Mouse (Mus musculus): ENCODE measurements around the gene St3gal4. TPM values are rescaled to one million over a fixed set of nuclear protein-coding genes. Genes with fewer than 3 reads are reported as not detected.

The St3gal4 gene
- polyA plus RNA-seq, 1 experiment from 2014 or later: 13.5 TPM

- no peaks in the 10 kb centered on the region; the same call in 1 of the 2 replicates for H3K4me1 ChIP-seq (replicated peaks; ENCODE audit: control insufficient read depth, insufficient read depth, low read length)
- 57% methylated on average over 6 of the region's 6 CpGs for WGBS
- H3K27me3 ChIP-seq (ENCODE audit: control insufficient read depth, insufficient read depth, low read length): no peaks in the 10 kb centered on the region
- no peak overlapping the region for H3K4me3 ChIP-seq (replicated peaks; ENCODE audit: low read length)
- no peaks in the 10 kb centered on the region for H3K36me3 ChIP-seq (replicated peaks; ENCODE audit: control insufficient read depth, insufficient read depth)
- no peak overlapping the region for H3K27ac ChIP-seq
- no peak overlapping the region for H3K9ac ChIP-seq
- no peak overlapping the region for H3K4me2 ChIP-seq (replicated peaks)
- ATAC-seq (ENCODE audit: low FRiP score) (no peak), DNase-seq (ENCODE audit: low spot score) (no peak)
- H3K9me3 ChIP-seq (ENCODE audit: control insufficient read depth, low read length): no peaks in the 10 kb centered on the region
Observed at GRCm38 (mm10) chr9:35135575-35135974, 16.5 kb upstream of the St3gal4 start.

GRCm38 (mm10) chr9:35131637-35132397 is 12.7 kb upstream of the St3gal4 start:
- no peaks in the 10 kb centered on the region; the same call in 1 of the 2 replicates for H3K4me1 ChIP-seq (replicated peaks; ENCODE audit: control insufficient read depth, insufficient read depth, low read length)
- H3K9ac ChIP-seq: no peak overlapping the region
- 90% methylated on average over 16 of the region's 16 CpGs for WGBS
- no peak overlapping the region for H3K27ac ChIP-seq
- H3K4me3 ChIP-seq (replicated peaks; ENCODE audit: low read length): no peak overlapping the region
- no peak for DNase-seq (ENCODE audit: low spot score)
- no peak for ATAC-seq (ENCODE audit: low FRiP score)
- H3K9me3 ChIP-seq (ENCODE audit: control insufficient read depth, low read length): no peaks in the 10 kb centered on the region
- H3K36me3 ChIP-seq (replicated peaks; ENCODE audit: control insufficient read depth, insufficient read depth): peaks cover 11% of the 10 kb centered on the region; the same call in 1 of the 2 replicates
- H3K27me3 ChIP-seq (ENCODE audit: control insufficient read depth, insufficient read depth, low read length): no peaks in the 10 kb centered on the region
- no peak overlapping the region for H3K4me2 ChIP-seq (replicated peaks)

- ATAC-seq (ENCODE audit: low FRiP score): no peak
- H3K4me2 ChIP-seq (replicated peaks): no peak overlapping the region
- H3K4me3 ChIP-seq (replicated peaks; ENCODE audit: low read length): no peak overlapping the region
- peaks cover 34% of the 10 kb centered on the region for H3K36me3 ChIP-seq (replicated peaks; ENCODE audit: control insufficient read depth, insufficient read depth)
- H3K27ac ChIP-seq: no peak overlapping the region
- H3K9me3 ChIP-seq (ENCODE audit: control insufficient read depth, low read length): no peaks in the 10 kb centered on the region
- H3K27me3 ChIP-seq (ENCODE audit: control insufficient read depth, insufficient read depth, low read length): no peaks in the 10 kb centered on the region
- no peak for DNase-seq (ENCODE audit: low spot score)
- H3K9ac ChIP-seq: no peak overlapping the region
- WGBS: 90% methylated on average over 9 of the region's 9 CpGs
- H3K4me1 ChIP-seq (replicated peaks; ENCODE audit: control insufficient read depth, insufficient read depth, low read length): no peaks in the 10 kb centered on the region
Observed at GRCm38 (mm10) chr9:35128995-35129418, 9.9 kb upstream of the St3gal4 start.

- no peaks in the 10 kb centered on the region for H3K9me3 ChIP-seq (ENCODE audit: control insufficient read depth, low read length)
- no peak overlapping the region for H3K4me2 ChIP-seq (replicated peaks)
- H3K4me1 ChIP-seq (replicated peaks; ENCODE audit: control insufficient read depth, insufficient read depth, low read length): no peaks in the 10 kb centered on the region
- DNase-seq (ENCODE audit: low spot score) (no peak), ATAC-seq (ENCODE audit: low FRiP score) (no peak)
- WGBS: 93% methylated on average over 3 of the region's 3 CpGs
- no peak overlapping the region for H3K4me3 ChIP-seq (replicated peaks; ENCODE audit: low read length)
- no peak overlapping the region for H3K9ac ChIP-seq
- no peaks in the 10 kb centered on the region for H3K27me3 ChIP-seq (ENCODE audit: control insufficient read depth, insufficient read depth, low read length)
- H3K36me3 ChIP-seq (replicated peaks; ENCODE audit: control insufficient read depth, insufficient read depth): peaks cover 35% of the 10 kb centered on the region
- no peak overlapping the region for H3K27ac ChIP-seq
Observed at GRCm38 (mm10) chr9:35128564-35128963, 9.5 kb upstream of the St3gal4 start.

GRCm38 (mm10) chr9:35127561-35127960 is 8.5 kb upstream of the St3gal4 start:
- Histone ChIP-seq H3K36me3 (replicated peaks; ENCODE audit: control insufficient read depth, insufficient read depth) (peaks cover 38% of the 10 kb centered on the region), H3K27me3 (ENCODE audit: control insufficient read depth, insufficient read depth, low read length) (no peaks in the 10 kb centered on the region), H3K9me3 (ENCODE audit: control insufficient read depth, low read length) (no peaks in the 10 kb centered on the region), H3K4me2 (replicated peaks) (no peak overlapping the region), H3K9ac (no peak overlapping the region), H3K27ac (no peak overlapping the region), H3K4me1 (replicated peaks; ENCODE audit: control insufficient read depth, insufficient read depth, low read length) (no peaks in the 10 kb centered on the region), H3K4me3 (replicated peaks; ENCODE audit: low read length) (no peak overlapping the region)
- DNase-seq (ENCODE audit: low spot score) (no peak), ATAC-seq (ENCODE audit: low FRiP score) (no peak)
- WGBS: 96% methylated on average over 5 of the region's 5 CpGs

GRCm38 (mm10) chr9:35127147-35127546 is 8.1 kb upstream of the St3gal4 start:
- DNase-seq (ENCODE audit: low spot score): no peak
- H3K4me3 ChIP-seq (replicated peaks; ENCODE audit: low read length): no peak overlapping the region
- H3K36me3 ChIP-seq (replicated peaks; ENCODE audit: control insufficient read depth, insufficient read depth): peaks cover 38% of the 10 kb centered on the region
- no peaks in the 10 kb centered on the region for H3K9me3 ChIP-seq (ENCODE audit: control insufficient read depth, low read length)
- 85% methylated on average over 6 of the region's 6 CpGs for WGBS
- no peaks in the 10 kb centered on the region for H3K27me3 ChIP-seq (ENCODE audit: control insufficient read depth, insufficient read depth, low read length)
- H3K9ac ChIP-seq: no peak overlapping the region
- no peak for ATAC-seq (ENCODE audit: low FRiP score)
- H3K27ac ChIP-seq: no peak overlapping the region
- no peaks in the 10 kb centered on the region for H3K4me1 ChIP-seq (replicated peaks; ENCODE audit: control insufficient read depth, insufficient read depth, low read length)
- no peak overlapping the region for H3K4me2 ChIP-seq (replicated peaks)

GRCm38 (mm10) chr9:35124678-35124955 is 5.5 kb upstream of the St3gal4 start:
- Histone ChIP-seq H3K4me3 (replicated peaks; ENCODE audit: low read length) (no peak overlapping the region), H3K9me3 (ENCODE audit: control insufficient read depth, low read length) (no peaks in the 10 kb centered on the region), H3K27ac (no peak overlapping the region), H3K27me3 (ENCODE audit: control insufficient read depth, insufficient read depth, low read length) (no peaks in the 10 kb centered on the region), H3K4me1 (replicated peaks; ENCODE audit: control insufficient read depth, insufficient read depth, low read length) (no peaks in the 10 kb centered on the region), H3K9ac (no peak overlapping the region), H3K36me3 (replicated peaks; ENCODE audit: control insufficient read depth, insufficient read depth) (peaks cover 38% of the 10 kb centered on the region), H3K4me2 (replicated peaks) (no peak overlapping the region)
- WGBS: 94% methylated on average over 8 of the region's 8 CpGs
- DNase-seq (ENCODE audit: low spot score) (no peak), ATAC-seq (ENCODE audit: low FRiP score) (no peak)

GRCm38 (mm10) chr9:35123804-35124677 is 5.0 kb upstream of the St3gal4 start:
- Histone ChIP-seq H3K36me3 (replicated peaks; ENCODE audit: control insufficient read depth, insufficient read depth) (peaks cover 38% of the 10 kb centered on the region), H3K4me1 (replicated peaks; ENCODE audit: control insufficient read depth, insufficient read depth, low read length) (no peaks in the 10 kb centered on the region), H3K9ac (no peak overlapping the region), H3K9me3 (ENCODE audit: control insufficient read depth, low read length) (no peaks in the 10 kb centered on the region), H3K27me3 (ENCODE audit: control insufficient read depth, insufficient read depth, low read length) (no peaks in the 10 kb centered on the region), H3K27ac (no peak overlapping the region), H3K4me2 (replicated peaks) (no peak overlapping the region), H3K4me3 (replicated peaks; ENCODE audit: low read length) (no peak overlapping the region)
- no peak for ATAC-seq (ENCODE audit: low FRiP score)
- 89% methylated on average over 11 of the region's 11 CpGs for WGBS
- DNase-seq (ENCODE audit: low spot score): no peak

- H3K9me3 ChIP-seq (ENCODE audit: control insufficient read depth, low read length): no peaks in the 10 kb centered on the region
- DNase-seq (ENCODE audit: low spot score) (no peak), ATAC-seq (ENCODE audit: low FRiP score) (no peak)
- 67% methylated on average over 2 of the region's 2 CpGs for WGBS
- no peak overlapping the region for H3K27ac ChIP-seq
- peaks cover 33% of the 10 kb centered on the region for H3K36me3 ChIP-seq (replicated peaks; ENCODE audit: control insufficient read depth, insufficient read depth)
- H3K4me2 ChIP-seq (replicated peaks): no peak overlapping the region
- H3K4me3 ChIP-seq (replicated peaks; ENCODE audit: low read length): no peak overlapping the region
- H3K4me1 ChIP-seq (replicated peaks; ENCODE audit: control insufficient read depth, insufficient read depth, low read length): no peaks in the 10 kb centered on the region
- no peaks in the 10 kb centered on the region for H3K27me3 ChIP-seq (ENCODE audit: control insufficient read depth, insufficient read depth, low read length)
- no peak overlapping the region for H3K9ac ChIP-seq
Observed at GRCm38 (mm10) chr9:35123456-35123803, 4.4 kb upstream of the St3gal4 start.
